Mouse (Mus musculus) heart, embryonic 16.5 days (tissue): ENCODE results near the gene Yaf2. TPM values are rescaled to one million over a fixed set of nuclear protein-coding genes. Genes with fewer than 3 reads are reported as not detected.
"Not testable (repeated sequence)": the region's sequence is repeated elsewhere in the genome, so short reads cannot be mapped to it uniquely, and the experiment has no call there.

Experiments used
- ATAC-seq: fragments of 200-750 bp; cut with Nextera tagmentation; replicated peaks from 2 replicates; pipeline ENCODE4 v1.8.0; 2017; ENCODE audit warnings: moderate number of reproducible peaks; ENCODE audit not compliant: insufficient read depth, low FRiP score; ENCODE audit errors: extremely low read depth
- H3K27ac ChIP-seq: fragments of 300-500 bp; sonication (generic); 2 replicates; pipeline ENCODE4 v1.5.1; 2014; ENCODE audit warnings: mild to moderate bottlenecking, low read length, control low read depth, moderate library complexity
- H3K27me3 ChIP-seq: fragments of 300-500 bp; sonication (generic); 2 replicates; pipeline ENCODE4 v1.6.1; 2014; ENCODE audit warnings: low read length, mixed read lengths; ENCODE audit not compliant: control insufficient read depth, insufficient read depth
- H3K36me3 ChIP-seq: fragments of 300-500 bp; sonication (generic); 2 replicates; pipeline ENCODE4 v1.6.1; 2014; ENCODE audit not compliant: control insufficient read depth, insufficient read depth
- H3K4me1 ChIP-seq: fragments of 300-500 bp; sonication (generic); 2 replicates; pipeline ENCODE4 v1.6.1; 2014; ENCODE audit warnings: low read length, mixed read lengths; ENCODE audit not compliant: control insufficient read depth, insufficient read depth
- H3K4me2 ChIP-seq: fragments of 300-500 bp; sonication (generic); 2 replicates; pipeline ENCODE4 v1.6.1; 2014; ENCODE audit warnings: low read depth, mild to moderate bottlenecking, control low read depth, low read length
- H3K4me3 ChIP-seq: fragments of 300-500 bp; sonication (generic); 2 replicates; pipeline ENCODE4 v1.5.1; 2014; ENCODE audit warnings: mild to moderate bottlenecking, control low read depth, low read length
- H3K9ac ChIP-seq: fragments of 300-500 bp; sonication (generic); 2 replicates; pipeline ENCODE4 v1.6.1; 2014; ENCODE audit warnings: low read length, control low read depth
- H3K9me3 ChIP-seq: fragments of 300-500 bp; sonication (generic); replicated peaks from 2 replicates; pipeline ENCODE4 v1.6.1; 2016; ENCODE audit warnings: low read length; ENCODE audit not compliant: control insufficient read depth
- WGBS: fragments of 180-500 bp; shearing (Covaris S2); extraction: QIAGEN DNeasy Blood & Tissue Kit; methylation state at CpG from one replicate; pipeline ENCODE4 v1.1.7; 2014; 5-methylcytosine and 5-hydroxymethylcytosine counted together
- polyA plus RNA-seq: library from polyadenylated mRNA; unstranded; fragments of >200 nt; fragmentation: Nextera tagmentation; extraction: Ambion mirVana; gene quantifications from 2 replicates; pipeline ENCODE4 v1.2.1, GENCODE M21; 2015

Gene Yaf2
- 58.7 and 70.2 TPM in 2 replicates for polyA plus RNA-seq

DNA sequence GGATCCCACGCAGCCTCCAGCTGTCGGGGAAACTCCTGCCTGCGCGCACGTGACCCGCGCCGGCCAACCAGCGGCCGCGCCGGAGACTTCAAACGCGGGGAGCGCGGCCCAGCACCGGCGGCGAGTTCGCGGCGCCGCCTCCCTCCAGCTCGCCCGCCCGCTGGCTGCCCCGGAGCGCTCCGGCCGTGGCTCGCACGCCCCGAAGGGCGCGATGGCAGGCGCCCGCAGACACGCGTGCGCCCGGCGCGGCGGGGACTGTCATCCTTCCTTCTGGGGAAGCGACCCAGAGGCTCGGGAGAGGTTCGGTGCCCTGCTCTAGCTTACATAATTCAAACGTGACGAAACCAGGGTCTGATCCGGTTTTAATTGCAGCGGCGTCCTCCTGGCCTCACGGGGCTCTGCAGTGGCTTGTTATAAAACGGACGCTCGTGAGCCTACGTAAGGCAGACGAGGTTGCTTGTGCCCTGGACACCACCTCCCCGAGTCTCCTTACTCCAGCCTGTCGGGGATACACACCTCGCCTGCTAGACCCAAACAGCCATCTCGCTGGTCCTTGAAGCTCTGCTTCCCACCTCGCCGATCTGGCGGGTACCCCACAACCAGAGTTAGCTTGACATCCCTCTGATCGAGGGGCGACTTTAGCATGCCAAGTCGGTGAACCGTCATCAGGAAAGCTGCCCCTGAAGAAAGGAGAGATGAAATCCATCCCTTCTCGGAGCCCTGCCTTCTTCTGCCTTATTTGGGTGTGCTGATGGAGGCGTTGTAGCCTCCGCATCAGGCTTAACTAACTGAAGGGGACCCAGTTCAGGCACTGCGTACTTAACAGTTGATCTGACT is at the start of gene Yaf2:
TSS of gene Yaf2 (minus strand) at position 11 of the 837 bp plus-strand sequence.
- WGBS, result under 1% methylated on average over 69 of the region's 73 CpGs
- H3K9ac ChIP-seq, result peak within 1 kb of the TSS; percentile 76
- peaks cover 4% of the 10 kb centered on the region for H3K4me1 ChIP-seq
- ATAC-seq, result peak; percentile 92
- peak within 1 kb of the TSS; percentile 88 for H3K4me3 ChIP-seq
- no peaks in the 10 kb centered on the region for H3K27me3 ChIP-seq
- peak within 1 kb of the TSS; percentile 89 for H3K4me2 ChIP-seq
- H3K27ac ChIP-seq, result peak within 1 kb of the TSS; percentile 87
- H3K36me3 ChIP-seq, result no peaks in the 10 kb centered on the region
- no peaks in the 10 kb centered on the region for H3K9me3 ChIP-seq

- Histone ChIP-seq H3K9ac (no peak overlapping the region), H3K4me1 (no peaks in the 10 kb centered on the region), H3K4me3 (no peak overlapping the region), H3K27ac (no peak overlapping the region), H3K27me3 (no peaks in the 10 kb centered on the region), H3K36me3 (peaks cover 10% of the 10 kb centered on the region), H3K9me3 (no peaks in the 10 kb centered on the region), H3K4me2 (no peak overlapping the region)
- 59% methylated on average over 5 of the region's 5 CpGs for WGBS
- no peak for ATAC-seq
These were observed 44.6 kb upstream of the Yaf2 start for GRCm38 (mm10) chr15:93381337-93381736.

- Histone ChIP-seq H3K9ac (no peak overlapping the region), H3K4me1 (no peaks in the 10 kb centered on the region), H3K27me3 (no peaks in the 10 kb centered on the region), H3K4me3 (no peak overlapping the region), H3K27ac (no peak overlapping the region), H3K9me3 (no peaks in the 10 kb centered on the region), H3K36me3 (peaks cover 2% of the 10 kb centered on the region; the same call in 1 of the 2 replicates), H3K4me2 (no peak overlapping the region)
- 73% methylated on average over 3 of the region's 3 CpGs for WGBS
- no peak for ATAC-seq
These were observed 42.4 kb upstream of the Yaf2 start for GRCm38 (mm10) chr15:93379177-93379576.

DNA sequence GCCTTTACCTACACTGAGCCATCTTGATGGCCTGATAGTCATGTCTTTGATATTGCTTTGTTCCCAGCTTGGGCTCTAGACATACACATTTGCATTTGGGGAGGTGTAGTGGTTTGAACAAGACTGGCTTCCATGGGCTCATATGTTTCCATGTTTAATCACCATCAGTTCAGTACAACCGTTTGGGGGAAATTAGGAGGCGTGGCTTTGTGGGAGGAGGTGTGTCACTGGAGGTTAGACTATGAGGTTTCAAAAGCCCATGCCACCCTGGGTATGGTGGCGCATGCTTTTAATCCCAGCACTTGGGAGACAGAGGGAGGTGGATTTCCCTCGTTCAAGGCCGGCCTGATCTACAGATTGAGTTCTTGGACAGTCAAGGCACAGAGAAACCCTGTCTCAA is 39.0 kb upstream of the Yaf2 start:
- WGBS, result 87% methylated on average over 5 of the region's 5 CpGs
- Histone ChIP-seq H3K4me2 (no peak overlapping the region), H3K9ac (no peak overlapping the region), H3K27me3 (no peaks in the 10 kb centered on the region), H3K27ac (no peak overlapping the region), H3K4me3 (no peak overlapping the region), H3K9me3 (no peaks in the 10 kb centered on the region), H3K36me3 (no peaks in the 10 kb centered on the region), H3K4me1 (no peaks in the 10 kb centered on the region)
- ATAC-seq, result no peak

GRCm38 (mm10) chr15:93372525-93373119 is 35.9 kb upstream of the Yaf2 start:
- H3K36me3 ChIP-seq, ATAC-seq, H3K4me2 ChIP-seq: not testable (repeated sequence)

DNA sequence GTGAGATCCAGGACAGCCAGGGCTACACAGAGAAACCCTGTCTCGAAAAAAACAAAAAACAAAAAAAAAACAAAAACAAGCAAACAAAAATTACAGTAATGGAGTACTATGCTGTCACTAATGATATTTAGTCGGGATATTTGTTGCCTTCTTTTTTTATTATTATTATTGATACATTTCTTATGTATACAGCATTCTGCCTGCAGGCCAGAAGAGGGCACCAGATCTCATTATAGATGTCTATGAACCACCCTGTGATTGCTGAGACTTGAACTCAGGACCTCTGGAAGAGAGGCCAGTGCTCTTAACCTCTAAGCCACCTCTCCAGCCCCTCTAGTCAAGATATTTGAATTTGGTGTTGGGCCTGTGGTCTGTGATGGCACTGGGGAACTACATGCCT is 35.1 kb upstream of the Yaf2 start:
- Histone ChIP-seq H3K9ac (no peak overlapping the region), H3K27ac (no peak overlapping the region), H3K4me2 (no peak overlapping the region), H3K4me3 (no peak overlapping the region), H3K36me3 (no peaks in the 10 kb centered on the region), H3K9me3 (no peaks in the 10 kb centered on the region), H3K27me3 (no peaks in the 10 kb centered on the region), H3K4me1 (no peaks in the 10 kb centered on the region)
- 78% methylated on average over 2 of the region's 2 CpGs for WGBS
- ATAC-seq, result no peak

More at GRCm38 (mm10) chr15:93372525-93373119, 35.9 kb upstream of the Yaf2 start:
- H3K27me3 ChIP-seq, H3K27ac ChIP-seq, H3K9me3 ChIP-seq, H3K9ac ChIP-seq, H3K4me1 ChIP-seq, H3K4me3 ChIP-seq: not testable (repeated sequence)

DNA sequence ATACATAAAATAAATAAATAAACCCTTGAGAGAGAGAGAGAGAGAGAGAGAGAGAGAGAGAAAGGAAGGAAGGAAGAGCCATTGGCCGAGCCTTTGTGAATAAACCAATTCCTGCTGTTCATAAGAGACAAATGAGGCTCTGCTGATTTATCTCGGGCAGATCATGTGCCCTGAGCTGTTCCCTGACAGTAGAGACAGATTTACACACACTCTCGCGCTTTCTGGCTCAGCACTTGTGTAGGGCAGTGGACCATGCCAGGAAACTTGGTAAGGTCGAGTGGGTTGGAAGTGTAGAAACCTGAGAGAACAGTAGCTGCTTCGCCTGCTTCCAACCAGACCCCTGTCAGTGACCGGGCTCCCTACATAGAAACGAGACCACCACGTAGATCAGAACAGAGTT is 31.8 kb upstream of the Yaf2 start:
- H3K27me3 ChIP-seq, result no peaks in the 10 kb centered on the region
- no peaks in the 10 kb centered on the region for H3K36me3 ChIP-seq
- no peak overlapping the region for H3K4me3 ChIP-seq
- H3K4me1 ChIP-seq, result no peaks in the 10 kb centered on the region
- 56% methylated on average over 9 of the region's 9 CpGs for WGBS
- H3K27ac ChIP-seq, result no peak overlapping the region
- ATAC-seq, result no peak
- H3K9me3 ChIP-seq, result no peaks in the 10 kb centered on the region
- H3K9ac ChIP-seq, result no peak overlapping the region
- no peak overlapping the region for H3K4me2 ChIP-seq

DNA sequence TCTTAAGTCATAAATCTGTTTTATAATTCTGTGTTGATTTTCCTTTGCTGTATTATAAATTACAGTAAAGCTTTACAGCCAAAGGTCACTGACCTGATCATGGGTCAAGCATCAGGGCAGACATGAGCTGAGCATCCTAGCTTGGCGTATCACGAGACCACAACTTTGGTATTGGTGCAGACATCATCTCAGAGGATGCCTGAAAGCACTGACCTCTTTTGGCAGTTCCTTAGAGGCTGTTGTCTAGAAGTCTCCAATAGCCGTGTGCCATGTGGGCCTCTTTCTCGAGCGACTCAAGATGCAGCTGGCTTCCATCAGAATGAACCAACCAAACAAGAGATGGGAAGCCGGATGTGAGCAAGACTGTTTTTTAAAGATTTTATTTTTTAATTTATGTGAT is 28.8 kb upstream of the Yaf2 start:
- Histone ChIP-seq H3K4me1 (no peaks in the 10 kb centered on the region), H3K27ac (no peak overlapping the region), H3K4me2 (no peak overlapping the region), H3K9me3 (no peaks in the 10 kb centered on the region), H3K4me3 (no peak overlapping the region), H3K9ac (no peak overlapping the region), H3K36me3 (no peaks in the 10 kb centered on the region), H3K27me3 (no peaks in the 10 kb centered on the region)
- no peak for ATAC-seq
- WGBS, result 84% methylated on average over 6 of the region's 6 CpGs

DNA sequence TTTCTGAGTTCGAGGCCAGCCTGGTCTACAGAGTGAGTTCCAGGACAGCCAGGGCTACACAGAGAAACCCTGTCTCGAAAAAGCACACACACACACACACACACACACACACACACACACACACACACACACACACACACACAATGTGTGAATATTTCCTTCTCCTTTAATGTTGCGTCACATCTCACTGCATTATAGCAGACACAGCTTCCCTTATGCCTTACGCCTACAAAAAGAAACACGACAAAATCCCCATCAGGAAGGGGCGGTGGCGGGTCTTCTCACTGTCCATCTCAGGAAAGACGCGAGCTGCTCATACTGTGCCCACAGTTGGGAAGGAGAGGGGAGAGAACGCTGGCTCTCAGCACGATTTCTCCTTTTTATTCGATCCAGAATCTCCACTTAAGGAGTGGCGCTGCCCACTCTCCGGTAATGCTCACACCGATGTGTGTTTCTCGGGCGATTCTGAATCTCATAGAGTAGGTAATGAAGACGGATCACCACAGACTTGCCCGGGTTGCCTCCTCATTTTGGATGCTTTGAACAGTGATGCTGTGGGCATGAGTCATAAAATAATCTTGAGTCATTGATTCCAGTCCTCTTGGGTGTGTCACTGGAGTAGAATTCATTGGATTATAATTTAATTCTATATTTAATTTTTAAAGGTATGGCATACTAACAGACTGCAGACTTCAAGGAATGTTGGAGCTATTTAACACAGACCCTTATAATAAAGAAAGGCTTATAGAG is 21.8 kb upstream of the Yaf2 start:
- no peak overlapping the region for H3K27ac ChIP-seq
- H3K9ac ChIP-seq, result no peak overlapping the region
- ATAC-seq, result no peak
- H3K4me3 ChIP-seq, result no peak overlapping the region
- no peaks in the 10 kb centered on the region for H3K9me3 ChIP-seq
- 89% methylated on average over 19 of the region's 19 CpGs for WGBS
- no peak overlapping the region for H3K4me2 ChIP-seq
- no peaks in the 10 kb centered on the region for H3K4me1 ChIP-seq
- no peaks in the 10 kb centered on the region for H3K27me3 ChIP-seq
- H3K36me3 ChIP-seq, result no peaks in the 10 kb centered on the region
